Mouse (Mus musculus) lung, postnatal 0 days (tissue): ENCODE results near the gene 2410004B18Rik.

Source experiments
- CTCF ChIP-seq: IDR thresholded peaks from 2 replicates; pipeline ENCODE4 v1.5.1; 2016; ENCODE audit warnings: antibody characterized with exemption, mild to moderate bottlenecking
- EP300 ChIP-seq: IDR thresholded peaks from 2 replicates; pipeline ENCODE4 v1.6.1; 2016; ENCODE audit warnings: antibody characterized with exemption, mild to moderate bottlenecking, control low read depth

GRCm38 (mm10) chr3:145969031-145969501 is 31.3 kb downstream of the 2410004B18Rik start:
- TF ChIP-seq CTCF (no peak), EP300 (no peak)
